Mouse (Mus musculus) heart, postnatal 4 days (tissue): Measurements from ENCODE around the gene Os9. TPM values are rescaled to one million over a fixed set of nuclear protein-coding genes. Genes with fewer than 3 reads are reported as not detected.
"Not testable (repeated sequence)": the region's sequence is repeated elsewhere in the genome, so short reads cannot be mapped to it uniquely, and the experiment has no call there.

Experiments used
- DNase-seq: peaks from one replicate; pipeline ENCODE4 v3.0.0; 2021
- total RNA-seq, 2 experiments: library from RNA; stranded (reverse); gene quantifications; 2 replicates each; pipeline ENCODE4 v1.2.3; 2021

Gene Os9
- total RNA-seq, 2 experiments from 2014 or later, result 33.0 to 35.4 TPM

DNA sequence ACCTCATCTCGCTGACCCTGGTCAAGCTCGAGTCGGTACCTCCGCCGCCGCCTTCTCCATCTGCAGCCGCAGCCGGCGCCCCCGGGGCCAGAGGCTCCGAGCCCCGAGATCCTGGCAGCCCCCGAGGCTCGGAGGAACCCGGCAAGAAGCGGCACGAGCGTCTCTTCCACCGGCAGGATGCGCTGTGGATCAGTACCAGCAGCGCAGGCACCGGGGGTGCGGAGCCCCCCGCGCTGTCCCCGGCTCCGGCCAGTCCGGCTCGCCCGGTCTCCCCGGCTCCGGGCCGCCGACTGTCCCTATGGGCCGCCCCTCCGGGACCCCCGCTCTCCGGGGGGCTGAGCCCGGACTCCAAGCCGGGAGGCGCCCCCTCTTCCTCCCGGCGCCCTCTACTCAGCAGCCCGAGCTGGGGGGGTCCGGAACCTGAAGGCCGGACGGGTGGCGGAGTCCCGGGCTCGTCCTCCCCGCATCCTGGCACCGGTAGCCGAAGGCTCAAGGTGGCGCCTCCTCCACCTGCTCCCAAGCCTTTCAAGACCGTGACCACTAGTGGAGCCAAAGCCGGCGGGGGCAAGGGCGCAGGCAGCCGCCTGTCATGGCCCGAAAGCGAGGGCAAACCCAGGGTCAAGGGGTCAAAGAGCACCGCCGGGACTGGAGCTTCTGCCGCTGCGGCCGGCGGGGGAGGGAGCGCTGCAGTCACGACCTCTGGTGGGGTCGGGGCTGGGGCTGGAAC lies 41.1 kb downstream of the Os9 start:
- peak; percentile 35 for DNase-seq

GRCm38 (mm10) chr10:127078677-127079575 lies 42.0 kb downstream of the Os9 start:
- peak; percentile 57 for DNase-seq

DNA sequence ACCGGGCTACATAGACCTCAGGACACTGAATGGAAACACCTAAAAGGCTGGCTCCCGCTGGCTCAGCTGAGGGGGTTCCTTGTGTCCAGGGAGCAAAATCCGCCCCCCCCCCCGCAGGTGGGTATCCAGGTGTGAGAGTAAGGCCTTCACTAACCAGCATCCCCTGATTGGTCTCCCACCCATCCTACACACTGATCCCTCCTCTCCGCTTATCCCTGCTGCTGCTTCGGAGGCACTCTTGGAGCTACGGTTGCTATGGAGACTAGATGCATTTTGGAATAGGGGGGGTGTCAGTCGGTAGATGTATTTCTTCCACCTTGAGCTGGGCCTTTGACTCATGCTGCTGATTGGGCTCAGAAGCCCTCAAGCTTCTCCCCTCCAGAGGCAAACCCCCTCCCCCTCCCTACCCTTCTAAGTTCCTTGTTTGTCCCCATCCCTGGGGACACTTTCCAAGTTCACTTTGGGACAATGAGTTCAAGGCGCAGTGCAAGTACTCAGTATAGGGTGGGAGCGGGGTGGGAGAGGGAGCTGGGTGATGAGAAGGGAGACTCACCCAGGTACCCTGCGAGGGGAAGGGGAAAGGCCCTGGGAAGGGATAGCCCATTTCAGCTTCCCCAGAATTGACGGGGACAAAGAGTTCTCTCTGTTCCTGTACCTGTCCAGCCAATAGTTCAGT lies 42.8 kb downstream of the Os9 start:
- no peak for DNase-seq

DNA sequence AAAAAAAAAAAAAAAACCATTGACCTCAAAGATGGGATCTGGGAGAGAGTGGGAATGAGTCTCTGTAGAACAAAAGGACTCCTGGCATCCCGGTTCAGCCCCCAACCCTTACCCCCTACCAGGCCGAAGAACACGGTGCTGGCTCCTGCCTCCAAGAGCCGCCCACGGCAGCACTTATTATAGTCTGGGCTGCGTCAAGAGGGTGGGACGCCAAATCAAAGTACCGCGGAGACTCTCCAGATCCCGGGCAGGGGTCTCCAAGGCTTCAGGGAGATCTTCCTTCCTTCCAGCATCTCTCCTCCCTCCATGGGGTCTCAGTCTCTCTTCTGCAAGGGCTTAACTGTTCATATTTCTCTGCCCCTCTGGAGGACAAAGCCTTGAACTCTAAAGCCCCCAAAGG lies 43.4 kb downstream of the Os9 start:
- DNase-seq, result no peak

DNA sequence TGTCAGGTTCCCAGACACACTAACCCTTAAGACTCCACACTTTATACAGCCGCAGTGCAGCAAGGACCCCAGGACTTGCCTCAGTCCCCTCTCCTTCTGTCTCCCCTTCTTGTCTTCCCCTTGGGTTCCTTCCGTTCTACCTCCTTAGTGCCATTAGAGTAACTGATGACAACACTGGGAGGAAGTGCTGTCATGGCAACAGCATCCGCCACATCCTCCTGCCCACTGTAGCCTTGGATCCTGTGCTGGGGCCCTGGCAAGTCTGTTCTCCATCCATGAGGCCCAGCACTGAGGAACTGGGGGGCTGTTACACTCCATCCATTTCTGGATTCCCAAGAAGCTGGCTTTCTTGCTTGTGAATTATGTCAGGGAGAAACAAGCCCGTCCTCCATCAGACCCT lies 44.8 kb downstream of the Os9 start:
- no peak for DNase-seq

- DNase-seq, result no peak
Observed at GRCm38 (mm10) chr10:127075651-127076050, 45.3 kb downstream of the Os9 start.

- DNase-seq, result no peak
Observed at GRCm38 (mm10) chr10:127075080-127075479, 45.9 kb downstream of the Os9 start, which contains the start of gene Agap2. Agap2 (plus strand) TSS chr10:127075284.

- no peak for DNase-seq
Observed at GRCm38 (mm10) chr10:127073981-127074380, 47.0 kb downstream of the Os9 start.

DNA sequence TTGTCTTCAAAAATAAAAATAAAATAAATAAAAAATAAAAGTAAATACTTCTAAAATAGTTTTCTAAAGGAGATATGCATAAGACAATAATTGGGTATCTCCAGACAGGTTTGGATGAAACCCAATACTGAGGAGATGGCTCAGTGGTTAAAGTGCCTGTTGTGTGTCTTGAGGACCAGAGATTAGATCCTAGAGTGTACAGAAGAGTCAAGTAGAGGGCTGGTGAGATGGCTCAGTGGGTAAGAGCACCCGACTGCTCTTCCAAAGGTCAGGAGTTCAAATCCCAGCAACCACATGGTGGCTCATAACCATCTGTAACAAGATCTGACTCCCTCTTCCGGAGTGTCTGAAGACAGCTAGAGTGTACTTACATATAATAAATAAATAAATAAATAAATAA lies 48.0 kb downstream of the Os9 start:
- not testable (repeated sequence) for DNase-seq

- DNase-seq, result not testable (repeated sequence)
Observed at GRCm38 (mm10) chr10:127072270-127072669, 48.7 kb downstream of the Os9 start.

- DNase-seq, result no peak
Observed at GRCm38 (mm10) chr10:127071203-127071602, 49.7 kb downstream of the Os9 start.

DNA sequence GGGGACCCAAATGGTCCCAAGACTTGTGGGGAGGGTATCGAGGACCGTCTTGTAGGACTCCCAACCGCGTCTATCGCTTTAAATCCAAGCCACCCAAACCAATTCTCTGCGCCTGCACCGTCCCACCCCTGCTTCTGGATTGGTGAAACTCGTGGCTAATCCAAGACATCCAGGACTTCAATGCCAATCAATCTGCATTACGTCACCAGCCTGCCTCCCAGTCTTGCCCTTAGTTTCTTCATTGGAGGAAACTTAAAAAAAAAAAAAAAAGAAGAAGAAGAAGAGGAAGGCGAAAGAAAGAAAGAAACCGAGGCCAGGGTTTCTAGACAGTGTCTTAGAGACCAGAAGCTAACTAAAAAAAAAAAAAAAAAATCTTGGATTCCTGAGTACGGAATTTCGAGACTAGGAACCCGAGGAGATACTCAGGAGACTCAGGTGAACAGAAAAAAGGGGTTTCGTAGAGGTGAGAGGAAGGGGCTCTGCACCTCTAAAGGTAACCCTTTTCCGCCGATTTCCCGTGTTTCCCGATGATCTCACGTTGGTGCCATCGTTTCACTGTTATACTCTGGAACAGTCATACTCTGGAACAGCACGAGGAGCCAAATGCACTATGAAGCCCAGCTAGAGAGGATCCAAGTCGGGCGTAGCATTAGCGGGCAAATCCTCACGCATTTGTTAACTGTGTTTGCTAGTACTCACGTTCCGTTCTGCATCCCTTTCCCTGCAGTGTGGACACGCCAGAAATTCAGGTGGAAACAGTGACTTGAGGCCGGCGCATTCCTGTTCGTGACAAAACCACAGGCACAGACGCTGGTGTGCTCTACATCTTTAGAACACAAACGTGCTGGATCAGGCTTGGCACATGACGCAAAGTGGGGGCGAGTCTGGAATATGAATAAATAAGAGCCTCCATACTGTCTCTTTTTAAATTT lies 50.5 kb downstream of the Os9 start, which contains the start of gene Tspan31:
Gene Tspan31, minus strand, starts transcription at position 75 of the 932 bp plus-strand sequence.
- peak; percentile 88 for DNase-seq

GRCm38 (mm10) chr10:127069281-127070189 lies 51.4 kb downstream of the Os9 start:
- no peak for DNase-seq

- no peak for DNase-seq
Observed at GRCm38 (mm10) chr10:127068360-127069038, 52.4 kb downstream of the Os9 start.

DNA sequence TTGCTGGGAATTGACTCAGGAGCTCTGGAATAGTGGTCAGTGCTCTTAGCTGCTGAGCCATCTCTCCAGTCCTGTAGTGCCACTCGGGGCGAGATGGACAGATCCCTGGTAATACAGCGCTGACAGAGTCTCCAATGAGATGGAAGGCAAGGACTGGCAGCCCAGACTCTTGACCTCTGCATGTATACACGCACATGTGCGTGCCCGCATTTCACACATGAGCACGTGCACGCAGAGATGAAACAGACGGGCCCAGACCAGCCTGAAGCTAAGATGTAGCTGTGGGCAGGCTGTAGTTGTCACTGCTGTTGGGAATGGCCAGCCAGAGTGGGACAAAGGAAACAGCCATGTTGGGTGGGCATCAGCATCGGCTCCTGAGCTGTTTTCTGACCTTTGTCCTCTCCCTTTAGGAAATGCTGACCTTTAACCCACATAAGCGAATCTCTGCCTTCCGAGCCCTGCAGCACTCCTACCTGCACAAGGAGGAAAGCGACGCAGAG lies 54.4 kb downstream of the Os9 start:
- DNase-seq, result no peak

GRCm38 (mm10) chr10:127065981-127066380 lies 55.0 kb downstream of the Os9 start:
- no peak for DNase-seq

DNA sequence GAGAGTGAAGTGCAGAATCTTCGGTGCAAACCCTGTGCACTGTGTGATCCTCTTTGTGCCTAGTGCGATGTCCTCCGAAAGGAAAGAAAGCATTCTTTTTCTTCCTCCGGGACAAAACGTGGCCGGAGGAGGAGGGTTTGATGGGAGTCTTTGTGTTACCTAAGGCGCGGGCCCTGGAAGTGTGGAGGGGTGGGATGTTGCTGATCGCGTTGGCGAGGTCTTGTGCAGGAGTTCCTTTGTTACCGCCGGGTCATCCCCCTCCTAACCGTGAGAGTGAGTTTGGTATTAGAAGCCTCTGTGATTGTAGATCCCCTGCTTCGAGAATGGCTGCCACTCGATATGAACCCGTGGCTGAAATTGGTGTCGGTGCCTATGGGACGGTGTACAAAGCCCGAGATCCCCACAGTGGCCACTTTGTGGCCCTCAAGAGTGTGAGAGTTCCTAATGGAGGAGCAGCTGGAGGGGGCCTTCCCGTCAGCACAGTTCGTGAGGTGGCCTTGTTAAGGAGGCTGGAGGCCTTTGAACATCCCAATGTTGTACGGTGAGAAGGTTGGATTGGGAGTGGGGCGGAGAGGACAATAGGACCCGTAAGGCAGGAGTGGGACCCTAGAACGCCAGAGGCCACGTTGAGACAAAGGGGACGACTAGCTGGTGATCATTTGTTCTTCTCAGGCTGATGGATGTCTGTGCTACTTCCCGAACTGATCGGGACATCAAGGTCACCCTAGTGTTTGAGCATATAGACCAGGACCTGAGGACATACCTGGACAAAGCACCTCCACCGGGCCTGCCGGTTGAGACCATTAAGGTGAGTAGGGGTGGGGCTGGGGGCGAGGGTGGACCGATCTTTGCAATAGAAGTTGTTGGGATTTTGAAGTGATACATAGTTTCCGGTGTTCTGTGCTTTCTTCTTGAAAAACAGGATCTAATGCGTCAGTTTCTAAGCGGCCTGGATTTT lies 56.7 kb downstream of the Os9 start:
- no peak for DNase-seq

GRCm38 (mm10) chr10:127063239-127063872 lies 57.6 kb downstream of the Os9 start, which contains the start of gene Cdk4:
Cdk4 (plus strand) TSS chr10:127063534.
- peak; percentile 99 for DNase-seq
